Mouse (Mus musculus): ENCODE measurements around the gene Lyplal1. TPM values are rescaled to one million over a fixed set of nuclear protein-coding genes. Genes with fewer than 3 reads are reported as not detected.

Lyplal1 gene
- total RNA-seq, 1 experiment from 2014 or later = 28.1 TPM

DNA sequence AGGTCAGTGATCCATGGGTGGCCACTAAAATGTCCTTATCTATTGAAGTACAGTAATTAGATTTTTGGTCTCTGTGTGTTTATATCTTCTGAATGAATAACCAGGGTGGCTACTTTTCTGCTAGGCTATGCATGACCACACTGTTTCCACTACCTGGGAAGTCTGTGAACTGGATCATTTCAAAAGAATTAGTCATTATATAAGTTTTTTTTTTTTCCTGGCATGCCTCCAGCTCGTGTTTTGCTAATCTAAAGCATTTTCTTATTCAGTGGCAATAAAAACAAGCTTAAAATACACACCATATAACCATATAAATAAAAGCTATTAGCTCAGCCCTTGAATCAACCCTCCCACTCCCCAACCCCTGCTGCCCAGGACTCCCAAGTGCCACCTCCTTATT lies 75.3 kb downstream of the Lyplal1 start:
- DNase-seq = no peak

All from adrenal gland, postnatal 14 days (tissue).